In genomic region chr17:87049696-87050095, GRCm38 (mm10) we compare ENCODE assay signal across 27 mouse cellular contexts. TPM values are rescaled to one million over a fixed set of nuclear protein-coding genes. Genes with fewer than 3 reads are reported as not detected.
A peak's percentile ranks its signal among the peaks of the same experiment; 100 is the strongest.
DNase-seq lines count a peak whose midpoint lies in the region; ATAC-seq and TF ChIP-seq lines count a peak whose summit lies in the region.
"Had no signal": no experiment of that assay in that cellular context is flagged by ENCODE, and none has a peak within 500 bp of the region (broad histone marks: within the 10 kb centered on the region; RNA-seq: fewer than 3 reads in every experiment).

No protein-coding gene starts in this region.

- H3K9ac ChIP-seq in intestine, embryonic 14.5 days (ENCODE audit: low read length): no peak overlapping the region
- no peak overlapping the region for H3K9ac ChIP-seq in intestine, postnatal 0 days (ENCODE audit: low read depth, low read length)
- H3K9ac ChIP-seq: embryonic facial prominence, embryonic 15.5 days; forebrain, embryonic 12.5 days; heart, embryonic 13.5 days; hindbrain, embryonic 14.5 days; liver, embryonic 14.5 days; midbrain, embryonic 13.5 days; neural tube, embryonic 15.5 days; stomach, embryonic 15.5 days had no signal

- no peak for ATAC-seq in intestine, embryonic 14.5 days (replicated peaks; ENCODE audit: low FRiP score, low TSS enrichment, low read depth)
- no peak for ATAC-seq in intestine, postnatal 0 days
- ATAC-seq: inflammation-experienced regulatory T-cells, adult 6 months had no signal

- no peak overlapping the region for H3K4me2 ChIP-seq in intestine, embryonic 14.5 days (ENCODE audit: low read length)
- H3K4me2 ChIP-seq in intestine, postnatal 0 days (replicated peaks; ENCODE audit: low read depth): no peak overlapping the region
- H3K4me2 ChIP-seq: embryonic facial prominence, embryonic 15.5 days; forebrain, embryonic 12.5 days; heart, embryonic 13.5 days; hindbrain, embryonic 14.5 days; midbrain, embryonic 13.5 days; neural tube, embryonic 15.5 days; stomach, embryonic 15.5 days had no signal

- no peak for TF ChIP-seq POLR2A in olfactory bulb, adult 2 months (IDR thresholded peaks at IDR 0.05; ENCODE audit: insufficient read depth, low read depth, low read length)

- H3K27ac ChIP-seq in intestine, embryonic 14.5 days (ENCODE audit: low read depth): no peak overlapping the region
- no peak overlapping the region for H3K27ac ChIP-seq in intestine, postnatal 0 days (ENCODE audit: low read depth, low read length)
- H3K27ac ChIP-seq in olfactory bulb, adult 2 months (ENCODE audit: insufficient read depth, low read depth, low read length): peak overlapping the region; percentile 55; the same call in 1 of the 2 replicates
- H3K27ac ChIP-seq: embryonic facial prominence, embryonic 10.5 days; embryonic facial prominence, embryonic 15.5 days; forebrain, embryonic 12.5 days; hindbrain, embryonic 14.5 days; kidney, postnatal 0 days; liver, embryonic 14.5 days; macrophage; midbrain, embryonic 13.5 days; neural tube, embryonic 15.5 days; stomach, embryonic 15.5 days had no signal

- no peak overlapping the region for H3K4me3 ChIP-seq in intestine, embryonic 14.5 days (ENCODE audit: low read depth, low read length)
- no peak overlapping the region for H3K4me3 ChIP-seq in intestine, postnatal 0 days (ENCODE audit: low read depth, low read length)
- no peak overlapping the region for H3K4me3 ChIP-seq in olfactory bulb, adult 2 months (ENCODE audit: insufficient read depth, low read depth, low read length)
- H3K4me3 ChIP-seq: embryonic facial prominence, embryonic 10.5 days; embryonic facial prominence, embryonic 15.5 days; forebrain, embryonic 12.5 days; heart, embryonic 13.5 days; midbrain, embryonic 13.5 days; neural tube, embryonic 15.5 days; stomach, embryonic 15.5 days had no signal

- no peak for TF ChIP-seq CTCF in intestine, postnatal 0 days (IDR thresholded peaks at IDR 0.05; ENCODE audit: low read depth)
- TF ChIP-seq CTCF in olfactory bulb, adult 2 months (IDR thresholded peaks at IDR 0.05; ENCODE audit: insufficient read depth, low read depth, low read length): no peak

- H3K4me1 ChIP-seq in intestine, embryonic 14.5 days (replicated peaks; ENCODE audit: control insufficient read depth, insufficient read depth, low read length): peaks cover 4% of the 10 kb centered on the region; the same call in 1 of the 2 replicates
- no peaks in the 10 kb centered on the region for H3K4me1 ChIP-seq in intestine, postnatal 0 days (replicated peaks; ENCODE audit: control insufficient read depth, insufficient read depth, low read length)
- H3K4me1 ChIP-seq in olfactory bulb, adult 2 months (ENCODE audit: control insufficient read depth, insufficient read depth, low read length): peaks cover 16% of the 10 kb centered on the region
- H3K4me1 ChIP-seq: forebrain, embryonic 12.5 days; stomach, embryonic 15.5 days had no signal

- peak; percentile 45 for DNase-seq in intestine, embryonic 14.5 days (ENCODE audit: low spot score)
- peak; percentile 19 for DNase-seq in retina, postnatal 1 day
- no peak for DNase-seq in retina, embryonic 14.5 days (ENCODE audit: low spot score)
- DNase-seq in urinary bladder, postnatal 10 days (ENCODE audit: low spot score): no peak
- DNase-seq: B cell, adult 2 months; cerebellum, adult 8-10 months; cerebellum, postnatal 25 days; gastrocnemius, postnatal 14 days; liver; lung, adult 2 months; right cerebral cortex, postnatal 14 days; thymus, adult 18-20 months; thymus, postnatal 36 days had no signal

- no peaks in the 10 kb centered on the region for H3K27me3 ChIP-seq in intestine, embryonic 14.5 days (replicated peaks; ENCODE audit: control insufficient read depth, insufficient read depth, low read length)
- no peaks in the 10 kb centered on the region for H3K27me3 ChIP-seq in intestine, postnatal 0 days (replicated peaks; ENCODE audit: control insufficient read depth, insufficient read depth, low read length)
- H3K27me3 ChIP-seq: embryonic facial prominence, embryonic 15.5 days; forebrain, embryonic 12.5 days; midbrain, embryonic 13.5 days; neural tube, embryonic 15.5 days; stomach, embryonic 15.5 days had no signal

- WGBS in intestine, embryonic 14.5 days: 43% methylated on average over 5 of the region's 5 CpGs
- 60% methylated on average over 5 of the region's 5 CpGs for WGBS in intestine, postnatal 0 days
- WGBS in olfactory bulb, adult 2 months: 64% methylated on average over 5 of the region's 5 CpGs

- no peaks in the 10 kb centered on the region for H3K9me3 ChIP-seq in intestine, embryonic 14.5 days (ENCODE audit: control insufficient read depth, low read length)
- no peaks in the 10 kb centered on the region for H3K9me3 ChIP-seq in intestine, postnatal 0 days (ENCODE audit: control insufficient read depth)
- H3K9me3 ChIP-seq: embryonic facial prominence, embryonic 10.5 days; embryonic facial prominence, embryonic 15.5 days; forebrain, embryonic 12.5 days; heart, embryonic 13.5 days; midbrain, embryonic 13.5 days; neural tube, embryonic 15.5 days; stomach, embryonic 15.5 days had no signal

- no peaks in the 10 kb centered on the region for H3K36me3 ChIP-seq in intestine, embryonic 14.5 days (ENCODE audit: control insufficient read depth, insufficient read depth, low read length)
- H3K36me3 ChIP-seq in intestine, postnatal 0 days (ENCODE audit: control insufficient read depth, insufficient read depth): no peaks in the 10 kb centered on the region
- H3K36me3 ChIP-seq: embryonic facial prominence, embryonic 10.5 days; embryonic facial prominence, embryonic 15.5 days; forebrain, embryonic 12.5 days; heart, embryonic 13.5 days; midbrain, embryonic 13.5 days; neural tube, embryonic 15.5 days; stomach, embryonic 15.5 days had no signal

RNA-seq across cellular contexts. Expression of gene Cript, which starts 24.3 kb away (rescaled TPM):
- 126 and 136 TPM in 2 replicates for polyA plus RNA-seq in intestine, embryonic 14.5 days (2014; fragmentation: Nextera tagmentation; extraction: Ambion mirVana)
- polyA plus RNA-seq in intestine, postnatal 0 days (2015; fragmentation: Nextera tagmentation; extraction: Ambion mirVana): 192 and 200 TPM in 2 replicates
- polyA plus RNA-seq in olfactory bulb, adult 2 months (2012; ENCODE audit: insufficient read depth, insufficient read length, low replicate concordance, missing spikeins): not detected in 2 replicates

RNA-seq across cellular contexts. Expression of gene Pigf, which starts 24.5 kb away (rescaled TPM):
- polyA plus RNA-seq in intestine, embryonic 14.5 days (2014; fragmentation: Nextera tagmentation; extraction: Ambion mirVana): 42.1 and 43.8 TPM in 2 replicates
- 42.6 and 43.8 TPM in 2 replicates for polyA plus RNA-seq in intestine, postnatal 0 days (2015; fragmentation: Nextera tagmentation; extraction: Ambion mirVana)
- polyA plus RNA-seq in olfactory bulb, adult 2 months (2012; ENCODE audit: insufficient read depth, insufficient read length, low replicate concordance, missing spikeins): not detected in 2 replicates

RNA-seq across cellular contexts. Expression of gene Socs5, which starts 57.8 kb away (rescaled TPM):
- polyA plus RNA-seq in intestine, embryonic 14.5 days (2014; fragmentation: Nextera tagmentation; extraction: Ambion mirVana): 11.6 and 14.1 TPM in 2 replicates
- 3.9 and 4.6 TPM in 2 replicates for polyA plus RNA-seq in intestine, postnatal 0 days (2015; fragmentation: Nextera tagmentation; extraction: Ambion mirVana)
- polyA plus RNA-seq in olfactory bulb, adult 2 months (2012; ENCODE audit: insufficient read depth, insufficient read length, low replicate concordance, missing spikeins): not detected in 2 replicates

Comparison
In these comparisons a context has a peak if more than half of its experiments do, and no peak if none do; other contexts are left out.
1. DNase-seq: peak in intestine, embryonic 14.5 days (single experiment) and retina, postnatal 1 day (single experiment); none in retina, embryonic 14.5 days (single experiment) and urinary bladder, postnatal 10 days (single experiment).
2. RNA of gene Cript, which starts 24.3 kb away (polyA plus RNA-seq): 192 to 200 TPM in intestine, postnatal 0 days and 126 to 136 TPM in intestine, embryonic 14.5 days; not detected in olfactory bulb, adult 2 months; every median in the first group is over 100 times any median in the second.
3. RNA of gene Pigf, which starts 24.5 kb away (polyA plus RNA-seq): 42.1 to 43.8 TPM in intestine, embryonic 14.5 days and 42.6 to 43.8 TPM in intestine, postnatal 0 days; not detected in olfactory bulb, adult 2 months; every median in the first group is over 10 times any median in the second.